Mouse (Mus musculus): ENCODE data around the gene Rtn2. TPM values are rescaled to one million over a fixed set of nuclear protein-coding genes. Genes with fewer than 3 reads are reported as not detected.

The Rtn2 gene
- polyA plus RNA-seq, 1 experiment from 2014 or later: 57.0 TPM

DNA sequence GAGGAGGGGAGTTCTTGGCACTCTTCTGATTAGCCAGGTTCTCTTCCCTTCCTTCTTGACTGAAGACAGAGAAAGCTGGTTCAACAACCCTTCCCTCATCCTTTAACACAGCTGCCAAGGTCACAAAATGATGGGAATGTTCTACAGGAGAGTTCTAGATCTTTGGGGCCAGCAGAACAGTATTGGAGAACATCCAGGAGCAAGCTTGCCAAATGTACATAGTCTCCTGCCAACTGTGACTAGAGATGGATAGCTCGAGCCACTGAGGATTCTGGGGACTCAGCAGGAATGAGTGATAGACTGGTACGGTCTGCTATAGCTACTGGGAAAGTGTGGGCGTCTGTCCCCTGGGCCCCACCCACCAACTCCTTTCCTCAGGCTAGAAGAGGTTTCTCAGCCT, 24.1 kb upstream of the Rtn2 start:
- H3K9me3 ChIP-seq (ENCODE audit: control insufficient read depth, low read length): no peaks in the 10 kb centered on the region
- peaks cover 78% of the 10 kb centered on the region for H3K36me3 ChIP-seq (ENCODE audit: control insufficient read depth, insufficient read depth, low read length)
- no peaks in the 10 kb centered on the region for H3K4me1 ChIP-seq (ENCODE audit: control insufficient read depth, insufficient read depth, low read length)
- no peak overlapping the region for H3K9ac ChIP-seq (ENCODE audit: low read depth, low read length)
- no peaks in the 10 kb centered on the region for H3K27me3 ChIP-seq (replicated peaks; ENCODE audit: control insufficient read depth, insufficient read depth, low read length)
- H3K4me3 ChIP-seq (ENCODE audit: low read depth, low read length): no peak overlapping the region
- ATAC-seq (ENCODE audit: low read depth): no peak
- no peak overlapping the region for H3K4me2 ChIP-seq (ENCODE audit: low read depth, low read length)
- no peak overlapping the region for H3K27ac ChIP-seq (replicated peaks; ENCODE audit: low read depth, low read length)
- WGBS: 74% methylated on average over 2 of the region's 3 CpGs
- DNase-seq (ENCODE audit: low spot score): no peak

DNA sequence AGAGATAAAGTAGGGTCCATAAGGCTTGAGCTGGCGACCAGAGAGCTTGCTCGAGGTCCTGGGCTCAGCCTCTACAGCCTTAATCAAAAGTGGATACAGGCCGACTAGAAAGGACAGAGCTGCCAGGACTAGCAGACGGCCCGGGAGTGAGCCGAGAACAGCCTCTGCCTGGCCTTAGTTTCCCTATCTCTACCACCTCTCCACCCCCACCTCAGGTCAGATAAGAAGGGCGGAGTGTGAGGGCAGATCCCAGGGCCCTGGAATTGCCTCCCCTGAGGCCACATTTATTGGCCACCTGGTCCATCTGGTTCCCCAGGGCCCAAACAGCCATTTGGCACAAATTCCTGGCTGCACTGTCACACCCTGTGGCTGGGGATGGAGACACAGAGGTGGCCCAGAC, 17.3 kb upstream of the Rtn2 start:
- DNase-seq (ENCODE audit: low spot score) (no peak), ATAC-seq (ENCODE audit: low read depth) (no peak)
- 85% methylated on average over 7 of the region's 7 CpGs for WGBS

DNA sequence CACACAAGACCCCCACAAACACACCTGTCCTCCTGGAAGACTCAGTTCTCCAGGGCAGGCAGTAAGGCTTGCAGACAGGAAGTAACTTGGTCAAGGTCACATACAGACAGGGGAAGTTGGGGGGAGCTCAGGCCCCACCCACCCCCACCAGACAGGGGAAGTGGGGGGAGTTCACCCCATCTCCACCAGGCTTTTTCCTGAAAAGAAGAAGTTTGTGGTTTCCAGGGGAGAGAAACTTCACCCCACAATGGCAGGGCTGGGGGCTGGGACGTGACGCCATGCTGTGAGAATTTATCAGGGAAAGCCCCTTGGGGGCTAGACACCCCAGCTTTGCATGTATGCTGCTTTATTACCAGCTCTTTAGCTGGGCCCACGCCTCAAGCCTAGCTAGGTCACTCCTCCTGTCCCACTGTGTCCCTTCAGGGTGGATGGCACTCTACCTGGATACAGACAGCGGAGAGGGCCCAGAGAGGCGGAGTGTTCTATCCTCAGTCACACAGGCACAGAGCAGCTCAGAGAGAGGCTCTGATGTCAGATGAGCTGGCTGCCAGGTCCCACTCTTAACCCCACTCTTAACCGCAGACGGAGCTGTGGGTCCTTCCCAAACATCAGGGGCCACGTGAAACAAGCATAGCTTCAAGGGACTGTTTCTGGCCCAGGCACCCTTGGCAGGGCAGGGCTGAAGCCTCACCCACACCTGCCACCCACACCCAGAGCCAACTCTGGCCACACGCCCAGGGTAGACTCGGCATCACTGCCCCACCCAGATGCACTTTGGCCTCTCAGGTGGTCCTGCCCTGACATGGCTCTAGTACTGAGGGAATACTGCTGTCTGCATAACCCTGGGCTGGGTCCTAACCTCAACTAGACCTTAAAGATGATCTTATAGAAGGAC, 16.2 kb upstream of the Rtn2 start:
- ATAC-seq (ENCODE audit: low read depth): no peak
- peaks cover 14% of the 10 kb centered on the region; the same call in 1 of the 2 replicates for H3K4me1 ChIP-seq (ENCODE audit: control insufficient read depth, insufficient read depth, low read length)
- DNase-seq (ENCODE audit: low spot score): no peak
- H3K27me3 ChIP-seq (replicated peaks; ENCODE audit: control insufficient read depth, insufficient read depth, low read length): no peaks in the 10 kb centered on the region
- no peak overlapping the region for H3K27ac ChIP-seq (replicated peaks; ENCODE audit: low read depth, low read length)
- 80% methylated on average over 10 of the region's 10 CpGs for WGBS
- no peak overlapping the region for H3K4me2 ChIP-seq (ENCODE audit: low read depth, low read length)
- H3K9ac ChIP-seq (ENCODE audit: low read depth, low read length): no peak overlapping the region
- peaks cover 52% of the 10 kb centered on the region for H3K36me3 ChIP-seq (ENCODE audit: control insufficient read depth, insufficient read depth, low read length)
- no peaks in the 10 kb centered on the region for H3K9me3 ChIP-seq (ENCODE audit: control insufficient read depth, low read length)
- no peak overlapping the region for H3K4me3 ChIP-seq (ENCODE audit: low read depth, low read length)

More for the DNA sequence above, 17.3 kb upstream of the Rtn2 start:
- Histone ChIP-seq H3K4me1 (ENCODE audit: control insufficient read depth, insufficient read depth, low read length) (peaks cover 13% of the 10 kb centered on the region; the same call in 1 of the 2 replicates), H3K4me3 (ENCODE audit: low read depth, low read length) (no peak overlapping the region), H3K9me3 (ENCODE audit: control insufficient read depth, low read length) (no peaks in the 10 kb centered on the region), H3K27ac (replicated peaks; ENCODE audit: low read depth, low read length) (no peak overlapping the region), H3K27me3 (replicated peaks; ENCODE audit: control insufficient read depth, insufficient read depth, low read length) (no peaks in the 10 kb centered on the region), H3K9ac (ENCODE audit: low read depth, low read length) (no peak overlapping the region), H3K4me2 (ENCODE audit: low read depth, low read length) (no peak overlapping the region), H3K36me3 (ENCODE audit: control insufficient read depth, insufficient read depth, low read length) (peaks cover 63% of the 10 kb centered on the region)

DNA sequence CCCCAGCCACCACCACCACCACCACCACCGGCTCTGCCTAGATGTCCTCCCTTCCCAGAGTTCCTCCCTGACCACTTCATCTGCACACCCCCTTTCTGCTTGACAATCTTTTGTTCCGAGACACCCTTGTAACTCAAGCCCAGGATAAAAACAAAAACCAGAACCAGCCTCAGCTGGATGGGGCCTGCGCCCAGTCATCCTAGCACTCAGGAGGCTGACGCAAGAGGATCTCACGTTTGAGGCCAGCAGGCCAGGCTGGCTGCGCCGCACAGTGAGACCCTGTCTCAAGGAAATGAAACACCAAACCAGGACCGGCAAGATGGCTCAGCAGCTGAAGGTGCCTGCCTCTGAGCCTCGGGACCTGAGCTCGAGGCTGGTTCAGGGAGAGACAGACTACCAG, 15.4 kb upstream of the Rtn2 start:
- no peaks in the 10 kb centered on the region for H3K27me3 ChIP-seq (replicated peaks; ENCODE audit: control insufficient read depth, insufficient read depth, low read length)
- H3K4me3 ChIP-seq (ENCODE audit: low read depth, low read length): no peak overlapping the region
- no peaks in the 10 kb centered on the region for H3K9me3 ChIP-seq (ENCODE audit: control insufficient read depth, low read length)
- H3K4me1 ChIP-seq (ENCODE audit: control insufficient read depth, insufficient read depth, low read length): peaks cover 14% of the 10 kb centered on the region; the same call in 1 of the 2 replicates
- H3K27ac ChIP-seq (replicated peaks; ENCODE audit: low read depth, low read length): no peak overlapping the region
- H3K9ac ChIP-seq (ENCODE audit: low read depth, low read length): no peak overlapping the region
- H3K36me3 ChIP-seq (ENCODE audit: control insufficient read depth, insufficient read depth, low read length): peaks cover 44% of the 10 kb centered on the region
- DNase-seq (ENCODE audit: low spot score) (no peak), ATAC-seq (ENCODE audit: low read depth) (no peak)
- H3K4me2 ChIP-seq (ENCODE audit: low read depth, low read length): no peak overlapping the region
- 62% methylated on average over 10 of the region's 10 CpGs for WGBS

DNA sequence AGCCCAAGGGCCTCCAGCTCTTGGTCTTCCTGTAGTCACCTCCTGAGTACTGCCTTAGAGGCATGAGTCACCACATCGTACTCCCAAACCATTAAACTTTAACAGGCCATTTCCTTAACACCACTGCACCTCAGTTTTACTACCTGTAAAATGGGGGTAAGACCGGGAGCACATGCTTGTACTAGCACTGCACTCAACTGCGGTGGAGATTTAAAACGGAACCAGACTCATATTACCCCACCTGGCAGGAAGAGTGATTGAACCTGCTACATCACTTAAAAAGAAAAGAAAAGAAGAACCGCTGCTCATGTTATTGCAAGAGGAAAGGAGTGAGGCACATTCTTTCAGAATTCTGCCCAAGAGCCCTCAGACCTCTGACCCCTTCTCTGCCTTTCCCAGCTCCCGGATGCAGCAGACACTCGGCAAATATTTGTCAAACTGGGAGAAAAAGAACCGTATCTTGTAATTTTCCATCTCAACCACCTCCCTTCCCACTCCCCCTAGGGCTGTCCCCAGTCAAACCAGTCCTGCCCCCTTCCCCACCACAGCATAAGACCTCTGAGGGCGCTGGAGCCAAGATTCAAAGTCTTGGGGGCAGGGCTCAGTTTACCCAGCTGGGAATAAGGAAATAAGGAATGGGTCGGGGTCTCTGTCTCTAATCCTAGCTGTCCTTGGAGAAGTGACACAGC, 13.3 kb upstream of the Rtn2 start:
- peaks cover 24% of the 10 kb centered on the region for H3K36me3 ChIP-seq (ENCODE audit: control insufficient read depth, insufficient read depth, low read length)
- peak overlapping the region; percentile 81 for H3K9ac ChIP-seq (ENCODE audit: low read depth, low read length)
- H3K27ac ChIP-seq (replicated peaks; ENCODE audit: low read depth, low read length): peak overlapping the region; percentile 87
- no peaks in the 10 kb centered on the region for H3K27me3 ChIP-seq (replicated peaks; ENCODE audit: control insufficient read depth, insufficient read depth, low read length)
- DNase-seq (ENCODE audit: low spot score) (no peak), ATAC-seq (ENCODE audit: low read depth) (no peak)
- H3K4me1 ChIP-seq (ENCODE audit: control insufficient read depth, insufficient read depth, low read length): peaks cover 14% of the 10 kb centered on the region; the same call in 1 of the 2 replicates
- H3K4me3 ChIP-seq (ENCODE audit: low read depth, low read length): peak overlapping the region; percentile 83
- H3K4me2 ChIP-seq (ENCODE audit: low read depth, low read length): peak overlapping the region; percentile 98
- no peaks in the 10 kb centered on the region for H3K9me3 ChIP-seq (ENCODE audit: control insufficient read depth, low read length)
- WGBS: 29% methylated on average over 10 of the region's 10 CpGs

DNA sequence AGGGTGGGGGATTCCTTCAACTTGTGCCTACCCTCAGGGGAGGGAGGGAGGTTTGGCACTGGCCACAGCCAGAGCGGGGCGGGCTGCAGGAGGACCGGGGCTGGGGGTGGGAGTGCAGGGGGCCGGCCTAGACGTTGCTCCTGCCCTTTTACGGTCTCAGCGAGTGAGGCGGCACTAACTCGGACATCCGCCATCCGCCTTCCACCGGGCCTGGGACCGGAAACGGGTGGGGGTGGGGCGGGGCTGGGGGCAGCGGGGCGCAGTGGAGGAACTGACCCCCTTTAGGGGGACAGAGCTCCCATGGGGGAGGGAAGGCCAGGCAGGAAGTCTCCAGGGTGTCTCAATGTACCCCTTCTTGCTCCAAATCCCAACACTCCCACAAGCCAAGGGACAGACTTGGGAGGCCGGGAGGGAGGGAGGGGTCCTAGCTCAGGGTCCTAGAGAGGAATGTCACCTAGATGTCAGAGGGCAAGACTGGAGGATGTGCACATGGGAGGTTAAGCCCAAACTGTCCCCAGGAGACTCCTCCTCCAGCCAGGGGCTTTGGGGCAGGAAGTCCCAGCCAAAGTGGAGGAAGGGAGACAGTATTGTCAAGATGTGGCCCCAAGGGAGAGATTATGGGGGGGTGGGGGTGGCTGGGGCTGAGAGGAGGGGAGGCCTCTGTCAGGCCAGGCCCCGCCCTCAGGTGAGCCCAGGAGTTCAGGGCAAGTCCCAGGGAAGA, 12.5 kb upstream of the Rtn2 start:
- H3K27ac ChIP-seq (replicated peaks; ENCODE audit: low read depth, low read length): peak overlapping the region; percentile 87
- H3K9ac ChIP-seq (ENCODE audit: low read depth, low read length): peak overlapping the region; percentile 81
- peak overlapping the region; percentile 98 for H3K4me2 ChIP-seq (ENCODE audit: low read depth, low read length)
- H3K36me3 ChIP-seq (ENCODE audit: control insufficient read depth, insufficient read depth, low read length): peaks cover 16% of the 10 kb centered on the region
- ATAC-seq (ENCODE audit: low read depth) (peak; percentile 34; the same call in 1 of the 2 replicates), DNase-seq (ENCODE audit: low spot score) (peak; percentile 75)
- H3K9me3 ChIP-seq (ENCODE audit: control insufficient read depth, low read length): no peaks in the 10 kb centered on the region
- peaks cover 14% of the 10 kb centered on the region; the same call in 1 of the 2 replicates for H3K4me1 ChIP-seq (ENCODE audit: control insufficient read depth, insufficient read depth, low read length)
- H3K4me3 ChIP-seq (ENCODE audit: low read depth, low read length): peak overlapping the region; percentile 83
- 0% methylated on average over 2 of the region's 19 CpGs for WGBS
- no peaks in the 10 kb centered on the region for H3K27me3 ChIP-seq (replicated peaks; ENCODE audit: control insufficient read depth, insufficient read depth, low read length)

DNA sequence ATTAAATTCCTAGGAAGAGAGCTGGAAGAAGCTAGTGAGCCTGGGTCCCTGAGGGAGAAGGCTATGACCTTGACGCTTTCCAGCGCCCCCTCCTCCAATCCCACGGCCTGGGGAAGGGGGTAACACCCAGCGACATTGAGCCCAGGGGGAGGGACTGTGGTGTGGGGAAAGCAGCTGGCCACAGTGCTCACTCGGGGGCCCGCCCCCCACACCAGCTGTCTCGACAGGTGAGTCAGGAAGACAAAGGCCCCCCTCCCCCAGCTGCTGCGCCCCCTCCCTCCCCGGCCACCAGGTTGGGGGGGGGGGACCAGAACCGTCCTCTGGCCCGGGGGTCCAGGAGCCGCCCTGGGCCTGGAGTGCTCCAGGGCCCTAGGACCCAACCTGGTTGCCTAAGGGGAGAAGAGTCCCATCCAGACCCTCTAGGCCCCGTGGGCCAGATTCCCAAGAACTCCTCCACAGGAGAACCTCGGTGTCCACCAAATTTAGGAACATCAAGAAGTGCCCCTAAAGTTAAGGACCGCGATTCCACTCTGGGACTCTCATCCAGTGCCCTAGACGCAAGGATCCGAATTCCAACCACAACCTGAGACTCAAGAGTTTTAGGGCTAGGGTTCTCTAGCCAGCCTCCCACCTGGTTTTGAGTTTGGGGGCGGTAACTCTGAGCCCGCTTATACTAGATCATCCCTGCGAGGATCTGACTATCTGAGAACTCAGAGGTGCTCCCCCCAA, 11.8 kb upstream of the Rtn2 start:
- Histone ChIP-seq H3K9ac (ENCODE audit: low read depth, low read length) (peak overlapping the region; percentile 81), H3K27me3 (replicated peaks; ENCODE audit: control insufficient read depth, insufficient read depth, low read length) (no peaks in the 10 kb centered on the region), H3K36me3 (ENCODE audit: control insufficient read depth, insufficient read depth, low read length) (peaks cover 14% of the 10 kb centered on the region), H3K4me3 (ENCODE audit: low read depth, low read length) (peak overlapping the region; percentile 83), H3K9me3 (ENCODE audit: control insufficient read depth, low read length) (no peaks in the 10 kb centered on the region), H3K4me1 (ENCODE audit: control insufficient read depth, insufficient read depth, low read length) (peaks cover 14% of the 10 kb centered on the region; the same call in 1 of the 2 replicates), H3K4me2 (ENCODE audit: low read depth, low read length) (peak overlapping the region; percentile 98), H3K27ac (replicated peaks; ENCODE audit: low read depth, low read length) (peak overlapping the region; percentile 87)
- WGBS: under 1% methylated on average over 17 of the region's 21 CpGs
- peak; percentile 49 for DNase-seq (ENCODE audit: low spot score)
- no peak for ATAC-seq (ENCODE audit: low read depth)
